Mouse (Mus musculus): ENCODE measurements around the gene Sirt3.
"Not testable (repeated sequence)": the region's sequence is repeated elsewhere in the genome, so short reads cannot be mapped to it uniquely, and the experiment has no call there.

GRCm38 (mm10) chr7:140890636-140891035 lies 8.5 kb upstream of the Sirt3 start:
- TF ChIP-seq CTCF (IDR thresholded peaks at IDR 0.05; ENCODE audit: borderline replicate concordance, insufficient read depth, low read depth, low read length); POLR2A (IDR thresholded peaks at IDR 0.05; ENCODE audit: borderline replicate concordance, insufficient read depth, low read length): not testable (repeated sequence)

Measured in cerebellum, adult 2 months (tissue).